Mouse (Mus musculus): ENCODE measurements around the gene Gtf2h2. TPM values are rescaled to one million over a fixed set of nuclear protein-coding genes. Genes with fewer than 3 reads are reported as not detected.
"Not testable (repeated sequence)": the region's sequence is repeated elsewhere in the genome, so short reads cannot be mapped to it uniquely, and the experiment has no call there.

Gene Gtf2h2
- polyA plus RNA-seq, 1 experiment from 2014 or later = 62.9 TPM

GRCm38 (mm10) chr13:100463527-100464222, 28.7 kb downstream of the Gtf2h2 start:
- Histone ChIP-seq H3K4me2 (no peak overlapping the region), H3K4me1 (replicated peaks) (no peaks in the 10 kb centered on the region), H3K4me3 (no peak overlapping the region), H3K9me3 (no peaks in the 10 kb centered on the region), H3K27me3 (no peaks in the 10 kb centered on the region), H3K27ac (replicated peaks) (no peak overlapping the region), H3K36me3 (peaks cover 61% of the 10 kb centered on the region), H3K9ac (no peak overlapping the region)
- ATAC-seq (ENCODE audit: low FRiP score, low read depth) = no peak
- WGBS = 95% methylated on average over 2 of the region's 2 CpGs

- no peak overlapping the region for H3K9ac ChIP-seq
- ATAC-seq (ENCODE audit: low FRiP score, low read depth) = no peak
- H3K36me3 ChIP-seq = peaks cover 40% of the 10 kb centered on the region
- 70% methylated on average over 3 of the region's 3 CpGs for WGBS
- no peak overlapping the region for H3K4me3 ChIP-seq
- no peaks in the 10 kb centered on the region for H3K9me3 ChIP-seq
- H3K27me3 ChIP-seq = no peaks in the 10 kb centered on the region
- H3K4me1 ChIP-seq (replicated peaks) = no peaks in the 10 kb centered on the region
- H3K4me2 ChIP-seq = no peak overlapping the region
- H3K27ac ChIP-seq (replicated peaks) = no peak overlapping the region
Measured at GRCm38 (mm10) chr13:100461336-100461735, 31.0 kb downstream of the Gtf2h2 start.

- H3K36me3 ChIP-seq; ATAC-seq (ENCODE audit: low FRiP score, low read depth); H3K4me1 ChIP-seq (replicated peaks); H3K27ac ChIP-seq (replicated peaks); H3K9ac ChIP-seq; H3K27me3 ChIP-seq; H3K4me3 ChIP-seq; H3K9me3 ChIP-seq; H3K4me2 ChIP-seq: not testable (repeated sequence)
- 89% methylated on average over 8 of the region's 8 CpGs for WGBS
Measured at GRCm38 (mm10) chr13:100452415-100453127, 39.8 kb downstream of the Gtf2h2 start, which contains the start of gene Naip1. Gene Naip1, minus strand, starts transcription at chr13:100452869.

GRCm38 (mm10) chr13:100449495-100449894, 42.9 kb downstream of the Gtf2h2 start:
- H3K9ac ChIP-seq = no peak overlapping the region
- no peak for ATAC-seq (ENCODE audit: low FRiP score, low read depth)
- H3K27ac ChIP-seq (replicated peaks) = no peak overlapping the region
- H3K9me3 ChIP-seq = no peaks in the 10 kb centered on the region
- no peak overlapping the region for H3K4me3 ChIP-seq
- no peaks in the 10 kb centered on the region for H3K4me1 ChIP-seq (replicated peaks)
- 85% methylated on average over 1 of the region's 1 CpGs for WGBS
- no peaks in the 10 kb centered on the region for H3K36me3 ChIP-seq
- H3K27me3 ChIP-seq = no peaks in the 10 kb centered on the region
- no peak overlapping the region for H3K4me2 ChIP-seq

- Histone ChIP-seq H3K4me1 (replicated peaks) (no peaks in the 10 kb centered on the region), H3K36me3 (no peaks in the 10 kb centered on the region), H3K9ac (no peak overlapping the region), H3K9me3 (no peaks in the 10 kb centered on the region), H3K27ac (replicated peaks) (no peak overlapping the region), H3K4me2 (no peak overlapping the region), H3K27me3 (no peaks in the 10 kb centered on the region), H3K4me3 (no peak overlapping the region)
- WGBS = 48% methylated on average over 3 of the region's 3 CpGs
- no peak for ATAC-seq (ENCODE audit: low FRiP score, low read depth)
Measured at GRCm38 (mm10) chr13:100440116-100440515, 52.3 kb downstream of the Gtf2h2 start.

GRCm38 (mm10) chr13:100438701-100439100, 53.7 kb downstream of the Gtf2h2 start:
- H3K27ac ChIP-seq (replicated peaks) = no peak overlapping the region
- no peak for ATAC-seq (ENCODE audit: low FRiP score, low read depth)
- no peak overlapping the region for H3K9ac ChIP-seq
- no peak overlapping the region for H3K4me2 ChIP-seq
- H3K4me3 ChIP-seq = no peak overlapping the region
- H3K36me3 ChIP-seq = no peaks in the 10 kb centered on the region
- H3K4me1 ChIP-seq (replicated peaks) = no peaks in the 10 kb centered on the region
- no peaks in the 10 kb centered on the region for H3K27me3 ChIP-seq
- WGBS = 69% methylated on average over 1 of the region's 1 CpGs
- no peaks in the 10 kb centered on the region for H3K9me3 ChIP-seq

GRCm38 (mm10) chr13:100437322-100437825, 55.0 kb downstream of the Gtf2h2 start:
- 77% methylated on average over 3 of the region's 3 CpGs for WGBS
- Histone ChIP-seq H3K27ac (replicated peaks) (no peak overlapping the region), H3K4me2 (no peak overlapping the region), H3K9ac (no peak overlapping the region), H3K4me3 (no peak overlapping the region), H3K27me3 (no peaks in the 10 kb centered on the region), H3K4me1 (replicated peaks) (no peaks in the 10 kb centered on the region), H3K36me3 (no peaks in the 10 kb centered on the region), H3K9me3 (no peaks in the 10 kb centered on the region)
- ATAC-seq (ENCODE audit: low FRiP score, low read depth) = no peak

- H3K4me1 ChIP-seq (replicated peaks); H3K9me3 ChIP-seq; H3K4me2 ChIP-seq; H3K4me3 ChIP-seq; ATAC-seq (ENCODE audit: low FRiP score, low read depth); H3K9ac ChIP-seq; H3K27ac ChIP-seq (replicated peaks); H3K36me3 ChIP-seq; H3K27me3 ChIP-seq: not testable (repeated sequence)
- 73% methylated on average over 1 of the region's 1 CpGs for WGBS
Measured at GRCm38 (mm10) chr13:100436556-100437163, 55.7 kb downstream of the Gtf2h2 start.

GRCm38 (mm10) chr13:100419958-100420357, 72.4 kb downstream of the Gtf2h2 start:
- WGBS = 90% methylated on average over 7 of the region's 7 CpGs
- not testable (repeated sequence) for H3K9ac ChIP-seq; H3K4me3 ChIP-seq; H3K9me3 ChIP-seq; ATAC-seq (ENCODE audit: low FRiP score, low read depth); H3K4me1 ChIP-seq (replicated peaks); H3K27ac ChIP-seq (replicated peaks); H3K27me3 ChIP-seq; H3K4me2 ChIP-seq; H3K36me3 ChIP-seq

- Histone ChIP-seq H3K4me1 (replicated peaks) (no peaks in the 10 kb centered on the region), H3K4me3 (no peak overlapping the region), H3K9me3 (0 out of 2 replicates have a peak, but pooled peaks cover 5% of the 10 kb centered on the region), H3K9ac (no peak overlapping the region), H3K4me2 (no peak overlapping the region), H3K27me3 (no peaks in the 10 kb centered on the region), H3K36me3 (no peaks in the 10 kb centered on the region), H3K27ac (replicated peaks) (no peak overlapping the region)
- 68% methylated on average over 1 of the region's 1 CpGs for WGBS
- ATAC-seq (ENCODE audit: low FRiP score, low read depth) = no peak
Measured at GRCm38 (mm10) chr13:100414428-100414827, 78.0 kb downstream of the Gtf2h2 start.

Data from hindbrain, embryonic 15.5 days (tissue).